ENCODE assay signal across 8 mouse cellular contexts in genomic region chr5:100643991-100644535, GRCm38 (mm10). TPM values are rescaled to one million over a fixed set of nuclear protein-coding genes. Genes with fewer than 3 reads are reported as not detected.
DNase-seq lines count a peak whose midpoint lies in the region; ATAC-seq and TF ChIP-seq lines count a peak whose summit lies in the region.

No protein-coding gene starts in this region.

- H3K4me1 ChIP-seq in kidney, embryonic 16.5 days (ENCODE audit: insufficient read depth, low read length): peaks cover 3% of the 10 kb centered on the region; the same call in 1 of the 2 replicates
- H3K4me1 ChIP-seq in liver, embryonic 12.5 days: peaks cover 87% of the 10 kb centered on the region
- peaks cover 63% of the 10 kb centered on the region for H3K4me1 ChIP-seq in spleen, adult 2 months (ENCODE audit: control insufficient read depth, insufficient read depth, insufficient read length)
- H3K4me1 ChIP-seq in forebrain, embryonic 10.5 days: peaks cover 9% of the 10 kb centered on the region; the same call in 1 of the 2 replicates

- no peaks in the 10 kb centered on the region for H3K36me3 ChIP-seq in kidney, embryonic 16.5 days (ENCODE audit: insufficient read depth, low read length)
- H3K36me3 ChIP-seq in liver, embryonic 12.5 days: no peaks in the 10 kb centered on the region
- no peaks in the 10 kb centered on the region for H3K36me3 ChIP-seq in spleen, adult 2 months (ENCODE audit: control insufficient read depth, insufficient read depth, low read length)
- no peaks in the 10 kb centered on the region for H3K36me3 ChIP-seq in forebrain, embryonic 10.5 days (replicated peaks)

- no peak overlapping the region for H3K9ac ChIP-seq in kidney, embryonic 16.5 days (replicated peaks; ENCODE audit: low read length)
- H3K9ac ChIP-seq in liver, embryonic 12.5 days: 0 out of 2 replicates have a peak overlapping the region, but pooled peaks have one; percentile 12

- TF ChIP-seq POLR2A in spleen, adult 2 months (IDR thresholded peaks at IDR 0.05; ENCODE audit: low read depth, low read length): no peak

- H3K27ac ChIP-seq in kidney, embryonic 16.5 days (ENCODE audit: low read length): no peak overlapping the region
- peak overlapping the region; percentile 91 for H3K27ac ChIP-seq in liver, embryonic 12.5 days
- H3K27ac ChIP-seq in spleen, adult 2 months (ENCODE audit: insufficient read depth, low read length): peak overlapping the region; percentile 81
- no peak overlapping the region for H3K27ac ChIP-seq in forebrain, embryonic 10.5 days

- no peak overlapping the region for H3K4me2 ChIP-seq in kidney, embryonic 16.5 days (replicated peaks; ENCODE audit: low read depth, low read length)
- peak overlapping the region; percentile 60 for H3K4me2 ChIP-seq in liver, embryonic 12.5 days

- H3K9me3 ChIP-seq in kidney, embryonic 16.5 days (ENCODE audit: low read length): no peaks in the 10 kb centered on the region
- H3K9me3 ChIP-seq in liver, embryonic 12.5 days (replicated peaks): no peaks in the 10 kb centered on the region
- H3K9me3 ChIP-seq in forebrain, embryonic 10.5 days: no peaks in the 10 kb centered on the region

- no peak overlapping the region for H3K4me3 ChIP-seq in kidney, embryonic 16.5 days (ENCODE audit: low read length)
- H3K4me3 ChIP-seq in liver, embryonic 12.5 days: peak overlapping the region; percentile 21; the same call in 1 of the 2 replicates
- H3K4me3 ChIP-seq in spleen, adult 2 months (ENCODE audit: extremely low read depth, insufficient read depth, insufficient read length): peak overlapping the region; percentile 7; the same call in 1 of the 2 replicates
- no peak overlapping the region for H3K4me3 ChIP-seq in forebrain, embryonic 10.5 days

- no peak for TF ChIP-seq CTCF in spleen, adult 2 months (IDR thresholded peaks at IDR 0.05; ENCODE audit: extremely low read depth, insufficient read depth, insufficient read length, insufficient replicate concordance)

- WGBS in kidney, embryonic 16.5 days: 56% methylated on average over 7 of the region's 7 CpGs
- 10% methylated on average over 7 of the region's 7 CpGs for WGBS in liver, embryonic 12.5 days (ENCODE audit: insufficient replicate concordance)
- WGBS in spleen, adult 2 months: 2% methylated on average over 7 of the region's 7 CpGs
- WGBS in forebrain, embryonic 10.5 days: 86% methylated on average over 7 of the region's 7 CpGs

- peak; percentile 38 for DNase-seq in kidney, adult 18-20 months
- DNase-seq in spleen, adult 2 months (ENCODE audit: low read depth in 1 of 2, low spot score in 2 of 2): peak in 1 of 2 experiments; percentile 61
- no peak for DNase-seq in yolk sac, embryonic 10.5 days (ENCODE audit: low spot score)
- no peak for DNase-seq in forebrain, embryonic 10.5 days (ENCODE audit: extremely low spot score, low spot score)
- DNase-seq in cerebellum, adult 8-10 months: no peak

- no peaks in the 10 kb centered on the region for H3K27me3 ChIP-seq in kidney, embryonic 16.5 days (ENCODE audit: insufficient read depth, low read length)
- H3K27me3 ChIP-seq in liver, embryonic 12.5 days (replicated peaks): 0 out of 2 replicates have a peak, but pooled peaks cover 5% of the 10 kb centered on the region
- no peaks in the 10 kb centered on the region for H3K27me3 ChIP-seq in spleen, adult 2 months (ENCODE audit: control insufficient read depth, insufficient read depth, low read length)
- no peaks in the 10 kb centered on the region for H3K27me3 ChIP-seq in forebrain, embryonic 10.5 days (ENCODE audit: poor library complexity, severe bottlenecking)

- ATAC-seq in kidney, embryonic 16.5 days (ENCODE audit: low FRiP score, low TSS enrichment): no peak; the same call in 1 of the 2 replicates
- peak; percentile 85 for ATAC-seq in erythroblast, adult 5-6 weeks (replicated peaks; ENCODE audit: low FRiP score, poor library complexity, severe bottlenecking)
- peak; percentile 94 for ATAC-seq in liver, embryonic 12.5 days

RNA-seq across cellular contexts. Expression of gene Coq2, which starts 30.9 kb away (rescaled TPM):
- polyA plus RNA-seq in kidney, embryonic 16.5 days (2015; fragmentation: Nextera tagmentation; extraction: Ambion mirVana): 68.5 and 70.3 TPM in 2 replicates
- total RNA-seq in erythroblast, adult 5-6 weeks (2015; ENCODE audit: low replicate concordance): 3.5 and 6.1 TPM in 2 replicates
- total RNA-seq in erythroblast, adult 5-6 weeks (2017; ENCODE audit: low replicate concordance): 3.2 and 8.3 TPM in 2 replicates
- 42.4 and 42.8 TPM in 2 replicates for polyA plus RNA-seq in liver, embryonic 12.5 days (2016; fragmentation: Nextera tagmentation; extraction: Ambion mirVana)
- 43.1 and 84.8 TPM in 2 replicates for polyA plus RNA-seq in spleen, adult 2 months (2012; rRNA removed)
- 53.2 and 56.2 TPM in 2 replicates for polyA plus RNA-seq in forebrain, embryonic 10.5 days (2016; fragmentation: Nextera tagmentation; extraction: Ambion mirVana)

Comparison
In these comparisons a context has a peak if more than half of its experiments do, and no peak if none do; other contexts are left out.
1. H3K27ac ChIP-seq: peak in liver, embryonic 12.5 days (single experiment) and spleen, adult 2 months (single experiment); none in kidney, embryonic 16.5 days (single experiment) and forebrain, embryonic 10.5 days (single experiment).
2. H3K4me3 ChIP-seq: peak in liver, embryonic 12.5 days (single experiment) and spleen, adult 2 months (single experiment); none in kidney, embryonic 16.5 days (single experiment) and forebrain, embryonic 10.5 days (single experiment).